Mouse (Mus musculus) urinary bladder, postnatal 25 days (tissue): ENCODE data around the gene Glt1d1.

ENCODE experiments used
- DNase-seq: peaks from one replicate; pipeline ENCODE4 v3.0.0; 2022; ENCODE audit warnings: low spot score

The Glt1d1 gene

GRCm38 (mm10) chr5:127632167-127633145 is at the start of gene Glt1d1, which contains the start of gene Slc15a4:
Gene Glt1d1 (plus strand): TSS chr5:127632262.
Gene Slc15a4 (minus strand): TSS chr5:127632897.
- DNase-seq: no peak

GRCm38 (mm10) chr5:127583658-127584057 is 48.4 kb upstream of the Glt1d1 start:
- no peak for DNase-seq

GRCm38 (mm10) chr5:127587854-127588253 is 44.2 kb upstream of the Glt1d1 start:
- no peak for DNase-seq

GRCm38 (mm10) chr5:127592406-127592805 is 39.7 kb upstream of the Glt1d1 start:
- no peak for DNase-seq

GRCm38 (mm10) chr5:127592854-127593253 is 39.2 kb upstream of the Glt1d1 start:
- no peak for DNase-seq

- no peak for DNase-seq
These were observed 36.4 kb upstream of the Glt1d1 start for GRCm38 (mm10) chr5:127595676-127596075.

GRCm38 (mm10) chr5:127596862-127597261 is 35.2 kb upstream of the Glt1d1 start:
- DNase-seq: no peak

- no peak for DNase-seq
These were observed 29.1 kb upstream of the Glt1d1 start for GRCm38 (mm10) chr5:127602996-127603395.

- DNase-seq: no peak
These were observed 24.6 kb upstream of the Glt1d1 start for GRCm38 (mm10) chr5:127607507-127607906.

GRCm38 (mm10) chr5:127609191-127609714 is 22.8 kb upstream of the Glt1d1 start:
- no peak for DNase-seq

- DNase-seq: peak; percentile 14
These were observed 21.1 kb upstream of the Glt1d1 start for GRCm38 (mm10) chr5:127610787-127611509.

GRCm38 (mm10) chr5:127611881-127612280 is 20.2 kb upstream of the Glt1d1 start:
- DNase-seq: no peak

- DNase-seq: no peak
These were observed 19.7 kb upstream of the Glt1d1 start for GRCm38 (mm10) chr5:127612397-127612796.

- no peak for DNase-seq
These were observed 16.6 kb upstream of the Glt1d1 start for GRCm38 (mm10) chr5:127615459-127615858.

- no peak for DNase-seq
These were observed 15.9 kb upstream of the Glt1d1 start for GRCm38 (mm10) chr5:127616151-127616550.

GRCm38 (mm10) chr5:127616884-127617635 is 15.0 kb upstream of the Glt1d1 start:
- DNase-seq: peak; percentile 97

- DNase-seq: no peak
These were observed 13.2 kb upstream of the Glt1d1 start for GRCm38 (mm10) chr5:127618834-127619233.

GRCm38 (mm10) chr5:127620371-127620770 is 11.7 kb upstream of the Glt1d1 start:
- no peak for DNase-seq

GRCm38 (mm10) chr5:127621108-127621507 is 11.0 kb upstream of the Glt1d1 start:
- DNase-seq: no peak

- no peak for DNase-seq
These were observed 7.4 kb upstream of the Glt1d1 start for GRCm38 (mm10) chr5:127624427-127625213.

- no peak for DNase-seq
These were observed 4.8 kb upstream of the Glt1d1 start for GRCm38 (mm10) chr5:127627242-127627641.
